Mouse (Mus musculus): Measurements from ENCODE around the gene Tmem269. TPM values are rescaled to one million over a fixed set of nuclear protein-coding genes. Genes with fewer than 3 reads are reported as not detected.

Gene Tmem269
- polyA plus RNA-seq, 1 experiment from 2014 or later: not detected

DNA sequence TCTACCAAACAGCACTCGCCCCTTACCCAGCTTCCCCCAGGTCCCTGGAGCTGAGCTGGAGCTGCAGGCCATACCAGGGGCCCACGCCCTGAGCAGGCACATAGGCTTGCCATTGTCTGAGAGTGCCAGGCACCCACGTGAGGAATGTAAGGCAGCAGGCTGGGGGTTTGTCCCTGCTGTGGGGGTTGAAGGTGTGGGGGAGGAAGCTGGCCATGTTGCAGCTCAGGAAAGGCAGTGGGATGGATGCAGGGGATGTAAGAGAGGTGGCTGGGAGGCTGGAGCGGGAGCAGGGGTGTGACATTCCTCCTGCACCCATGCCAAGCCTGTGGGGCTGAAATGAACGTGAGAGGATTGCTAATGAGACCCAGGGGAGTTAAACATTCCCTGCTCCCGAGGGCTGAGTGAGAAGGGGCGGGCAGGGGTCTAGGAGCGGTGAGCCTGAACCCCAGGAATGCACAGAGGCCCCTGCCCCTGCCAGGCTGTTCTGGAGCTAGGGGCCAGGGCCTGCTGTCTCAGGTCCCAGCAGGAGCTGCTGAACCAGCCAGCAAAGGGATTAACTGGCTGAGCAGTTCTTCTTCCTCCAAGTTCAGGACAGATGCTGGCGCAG is 36.1 kb upstream of the Tmem269 start:
- WGBS: 41% methylated on average over 9 of the region's 9 CpGs
- H3K4me1 ChIP-seq (ENCODE audit: control insufficient read depth, insufficient read depth, low read length): no peaks in the 10 kb centered on the region
- H3K36me3 ChIP-seq (ENCODE audit: control insufficient read depth, insufficient read depth, low read length): no peaks in the 10 kb centered on the region
- no peak overlapping the region for H3K9ac ChIP-seq (replicated peaks; ENCODE audit: low read depth, low read length)
- no peak for ATAC-seq (ENCODE audit: insufficient number of reproducible peaks, insufficient read depth, low FRiP score, low read depth)
- H3K4me2 ChIP-seq (replicated peaks; ENCODE audit: low read depth, low read length): no peak overlapping the region
- H3K9me3 ChIP-seq (ENCODE audit: control insufficient read depth, low read depth, low read length): no peaks in the 10 kb centered on the region
- H3K4me3 ChIP-seq (ENCODE audit: low read depth, low read length): no peak overlapping the region
- H3K27ac ChIP-seq (ENCODE audit: low read length): no peak overlapping the region
- no peaks in the 10 kb centered on the region for H3K27me3 ChIP-seq (ENCODE audit: control insufficient read depth, insufficient read depth, low read length)

DNA sequence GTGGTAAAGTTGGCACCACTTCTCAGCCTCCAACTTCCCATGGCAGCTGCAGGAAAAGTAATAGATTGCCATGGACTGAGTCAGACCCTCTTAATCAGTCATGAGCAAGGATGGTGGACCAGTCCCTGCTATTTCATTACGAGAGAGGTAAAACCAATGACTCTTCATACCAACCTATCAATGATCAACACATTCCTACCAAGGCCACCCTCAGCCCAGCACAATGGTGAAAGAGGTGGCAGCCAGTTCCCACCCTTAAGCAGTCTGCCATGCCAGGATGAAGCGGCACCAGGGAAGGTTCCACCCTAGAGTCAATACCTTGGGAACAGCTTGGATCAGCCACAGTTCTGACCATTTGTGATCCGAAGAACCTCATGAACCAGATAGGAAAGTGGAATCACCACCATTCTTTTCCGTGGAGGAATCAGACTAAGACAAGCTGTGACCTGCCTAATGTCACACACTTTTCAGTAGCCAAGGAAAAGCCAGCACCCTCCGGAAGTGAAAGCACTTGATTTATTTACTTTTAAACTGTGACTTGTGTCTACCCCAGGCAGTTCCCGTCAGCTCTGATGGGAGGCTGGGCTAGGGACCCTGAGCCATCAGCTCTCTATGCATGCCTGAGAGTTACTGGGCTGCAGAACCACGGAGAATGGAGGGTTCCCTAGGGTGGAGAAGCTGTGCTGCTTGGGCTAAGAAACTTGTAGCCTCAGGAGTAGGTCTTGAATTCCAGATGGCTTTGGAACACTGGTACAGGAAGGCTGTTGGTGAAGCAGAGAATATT is 34.2 kb upstream of the Tmem269 start:
- no peaks in the 10 kb centered on the region; the same call in 1 of the 2 replicates for H3K36me3 ChIP-seq (ENCODE audit: control insufficient read depth, insufficient read depth, low read length)
- H3K9me3 ChIP-seq (ENCODE audit: control insufficient read depth, low read depth, low read length): no peaks in the 10 kb centered on the region
- WGBS: 48% methylated on average over 7 of the region's 7 CpGs
- no peak overlapping the region for H3K4me3 ChIP-seq (ENCODE audit: low read depth, low read length)
- no peak overlapping the region for H3K27ac ChIP-seq (ENCODE audit: low read length)
- ATAC-seq (ENCODE audit: insufficient number of reproducible peaks, insufficient read depth, low FRiP score, low read depth): no peak
- H3K4me1 ChIP-seq (ENCODE audit: control insufficient read depth, insufficient read depth, low read length): no peaks in the 10 kb centered on the region
- no peak overlapping the region for H3K9ac ChIP-seq (replicated peaks; ENCODE audit: low read depth, low read length)
- no peak overlapping the region for H3K4me2 ChIP-seq (replicated peaks; ENCODE audit: low read depth, low read length)
- H3K27me3 ChIP-seq (ENCODE audit: control insufficient read depth, insufficient read depth, low read length): no peaks in the 10 kb centered on the region

DNA sequence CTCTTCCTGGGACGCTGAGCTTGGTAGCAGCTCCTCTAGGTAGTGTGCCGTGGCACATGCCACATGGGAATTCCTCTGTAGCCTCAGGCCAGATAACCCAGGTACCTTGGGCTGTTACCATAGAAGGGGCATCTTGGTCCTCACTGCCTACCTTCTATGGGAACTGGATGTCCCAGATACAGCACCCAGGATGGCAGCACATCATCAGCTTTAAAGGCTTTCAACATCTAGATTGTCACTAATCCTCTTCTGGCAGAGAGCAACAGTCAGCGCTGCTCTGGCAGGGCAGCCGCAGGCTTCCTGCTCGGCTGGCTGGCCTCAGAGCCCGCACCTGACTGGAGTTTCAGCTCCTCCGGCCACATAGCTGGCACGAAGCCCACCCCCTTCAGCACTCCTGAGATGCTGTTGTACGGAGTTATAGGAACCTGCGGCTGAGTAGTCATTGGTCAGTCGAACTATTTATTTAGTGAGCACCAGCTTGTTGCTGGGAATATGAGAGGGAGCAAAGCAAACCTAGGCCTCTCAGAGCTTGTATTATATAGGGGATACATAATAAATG is 30.5 kb upstream of the Tmem269 start:
- H3K36me3 ChIP-seq (ENCODE audit: control insufficient read depth, insufficient read depth, low read length): peaks cover 3% of the 10 kb centered on the region; the same call in 1 of the 2 replicates
- no peaks in the 10 kb centered on the region for H3K4me1 ChIP-seq (ENCODE audit: control insufficient read depth, insufficient read depth, low read length)
- no peaks in the 10 kb centered on the region for H3K9me3 ChIP-seq (ENCODE audit: control insufficient read depth, low read depth, low read length)
- no peak overlapping the region for H3K4me3 ChIP-seq (ENCODE audit: low read depth, low read length)
- H3K4me2 ChIP-seq (replicated peaks; ENCODE audit: low read depth, low read length): no peak overlapping the region
- no peak for ATAC-seq (ENCODE audit: insufficient number of reproducible peaks, insufficient read depth, low FRiP score, low read depth)
- 80% methylated on average over 11 of the region's 11 CpGs for WGBS
- H3K27me3 ChIP-seq (ENCODE audit: control insufficient read depth, insufficient read depth, low read length): no peaks in the 10 kb centered on the region
- H3K9ac ChIP-seq (replicated peaks; ENCODE audit: low read depth, low read length): no peak overlapping the region
- no peak overlapping the region for H3K27ac ChIP-seq (ENCODE audit: low read length)

DNA sequence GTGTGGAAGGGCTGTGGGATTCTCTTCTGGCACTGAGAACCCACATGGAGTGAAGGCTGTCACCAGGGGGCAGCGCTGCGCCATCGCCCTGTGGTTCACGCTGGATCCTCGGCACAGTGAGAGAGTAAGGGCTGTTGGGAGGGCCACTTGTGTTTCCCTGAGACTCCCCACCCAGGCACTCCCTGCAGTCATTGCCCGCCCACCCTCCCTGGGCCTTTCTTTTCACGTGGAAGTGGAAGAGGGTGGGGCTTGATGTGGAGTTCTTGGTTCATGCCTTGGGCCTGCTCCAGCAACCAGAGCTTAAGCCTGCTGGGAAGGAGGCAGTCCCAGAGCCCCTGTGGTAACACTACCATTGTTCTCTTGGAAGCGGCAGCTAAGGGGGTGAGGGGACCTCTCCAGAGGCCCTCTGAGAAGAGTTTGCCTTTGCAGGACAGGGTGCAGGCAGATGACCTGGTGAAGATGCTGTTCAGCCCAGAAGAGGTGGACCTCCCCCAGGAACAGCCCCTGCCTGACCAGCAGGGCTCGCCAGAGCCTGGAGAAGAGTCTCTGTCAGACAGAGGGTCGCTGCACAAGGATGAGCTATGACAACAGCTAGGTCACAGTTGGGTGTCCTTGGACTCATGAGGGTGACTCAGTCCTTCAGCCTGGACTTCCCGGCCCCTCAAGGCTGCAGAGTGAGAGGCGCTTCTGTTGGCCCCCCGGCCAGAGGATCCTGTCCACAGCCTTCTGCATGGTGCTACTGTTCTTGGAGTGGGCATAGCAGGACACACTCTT is 29.6 kb upstream of the Tmem269 start:
- WGBS: 33% methylated on average over 13 of the region's 13 CpGs
- H3K4me3 ChIP-seq (ENCODE audit: low read depth, low read length): no peak overlapping the region
- no peaks in the 10 kb centered on the region for H3K4me1 ChIP-seq (ENCODE audit: control insufficient read depth, insufficient read depth, low read length)
- no peaks in the 10 kb centered on the region for H3K27me3 ChIP-seq (ENCODE audit: control insufficient read depth, insufficient read depth, low read length)
- H3K9me3 ChIP-seq (ENCODE audit: control insufficient read depth, low read depth, low read length): no peaks in the 10 kb centered on the region
- H3K4me2 ChIP-seq (replicated peaks; ENCODE audit: low read depth, low read length): no peak overlapping the region
- H3K9ac ChIP-seq (replicated peaks; ENCODE audit: low read depth, low read length): no peak overlapping the region
- no peak overlapping the region; the same call in 1 of the 2 replicates for H3K27ac ChIP-seq (ENCODE audit: low read length)
- peak; percentile 59; the same call in 1 of the 2 replicates for ATAC-seq (ENCODE audit: insufficient number of reproducible peaks, insufficient read depth, low FRiP score, low read depth)
- peaks cover 3% of the 10 kb centered on the region; the same call in 1 of the 2 replicates for H3K36me3 ChIP-seq (ENCODE audit: control insufficient read depth, insufficient read depth, low read length)

DNA sequence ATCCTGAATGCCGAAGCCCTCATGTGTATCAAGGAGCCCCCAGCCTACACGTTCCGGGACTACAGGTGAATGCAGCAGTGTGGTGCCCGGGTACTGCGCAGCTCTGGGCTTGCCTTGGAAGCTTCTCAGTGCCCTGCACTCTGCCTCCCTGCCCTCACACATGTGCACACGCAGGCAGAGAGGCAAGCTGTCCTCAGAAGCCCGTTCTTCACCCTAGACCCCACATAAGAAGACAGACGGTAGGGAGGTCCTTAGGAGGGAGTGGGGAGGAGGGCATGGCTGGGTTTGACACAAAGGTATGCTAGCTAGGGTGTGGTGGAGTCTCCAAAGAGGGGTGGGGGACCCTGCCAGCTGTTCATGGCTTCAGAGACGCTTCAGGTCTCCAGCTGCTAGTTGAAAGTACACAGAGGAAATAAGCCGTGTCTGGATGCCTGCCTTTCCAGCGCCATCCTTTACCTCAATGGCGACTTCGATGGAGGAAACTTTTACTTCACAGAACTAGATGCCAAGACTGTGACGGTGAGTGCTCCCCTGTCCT is 28.7 kb upstream of the Tmem269 start:
- H3K4me3 ChIP-seq (ENCODE audit: low read depth, low read length): no peak overlapping the region
- 75% methylated on average over 14 of the region's 14 CpGs for WGBS
- H3K36me3 ChIP-seq (ENCODE audit: control insufficient read depth, insufficient read depth, low read length): peaks cover 10% of the 10 kb centered on the region

DNA sequence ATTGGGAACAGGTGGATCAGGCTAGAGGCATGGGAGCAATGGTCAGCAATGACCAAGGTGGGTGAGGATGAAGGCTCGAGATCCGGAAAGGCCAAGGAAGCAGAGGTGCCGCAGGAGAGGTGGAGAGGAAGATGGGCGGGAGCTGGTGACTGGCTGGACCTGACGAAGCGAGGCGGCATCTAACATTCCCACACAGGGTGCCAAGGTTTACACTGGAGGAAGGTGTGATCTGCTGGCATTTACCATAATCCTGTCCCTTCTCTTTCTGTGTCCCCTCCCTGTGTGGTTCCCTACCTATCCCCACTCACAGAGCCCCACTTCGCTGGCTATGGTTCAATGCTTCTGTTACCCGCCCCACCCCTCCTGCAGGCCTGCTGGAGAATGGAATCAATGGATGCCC is 27.9 kb upstream of the Tmem269 start:
- no peak overlapping the region for H3K4me2 ChIP-seq (replicated peaks; ENCODE audit: low read depth, low read length)
- H3K4me1 ChIP-seq (ENCODE audit: control insufficient read depth, insufficient read depth, low read length): no peaks in the 10 kb centered on the region
- no peak overlapping the region for H3K9ac ChIP-seq (replicated peaks; ENCODE audit: low read depth, low read length)
- 86% methylated on average over 9 of the region's 9 CpGs for WGBS
- peaks cover 17% of the 10 kb centered on the region for H3K36me3 ChIP-seq (ENCODE audit: control insufficient read depth, insufficient read depth, low read length)
- no peak overlapping the region for H3K4me3 ChIP-seq (ENCODE audit: low read depth, low read length)
- no peaks in the 10 kb centered on the region for H3K9me3 ChIP-seq (ENCODE audit: control insufficient read depth, low read depth, low read length)
- no peak for ATAC-seq (ENCODE audit: insufficient number of reproducible peaks, insufficient read depth, low FRiP score, low read depth)
- no peak overlapping the region for H3K27ac ChIP-seq (ENCODE audit: low read length)
- no peaks in the 10 kb centered on the region for H3K27me3 ChIP-seq (ENCODE audit: control insufficient read depth, insufficient read depth, low read length)

More for the DNA sequence above, 28.7 kb upstream of the Tmem269 start:
- no peak overlapping the region for H3K9ac ChIP-seq (replicated peaks; ENCODE audit: low read depth, low read length)
- no peak overlapping the region for H3K27ac ChIP-seq (ENCODE audit: low read length)
- ATAC-seq (ENCODE audit: insufficient number of reproducible peaks, insufficient read depth, low FRiP score, low read depth): no peak
- H3K4me1 ChIP-seq (ENCODE audit: control insufficient read depth, insufficient read depth, low read length): no peaks in the 10 kb centered on the region
- H3K9me3 ChIP-seq (ENCODE audit: control insufficient read depth, low read depth, low read length): no peaks in the 10 kb centered on the region
- H3K27me3 ChIP-seq (ENCODE audit: control insufficient read depth, insufficient read depth, low read length): no peaks in the 10 kb centered on the region
- no peak overlapping the region for H3K4me2 ChIP-seq (replicated peaks; ENCODE audit: low read depth, low read length)

DNA sequence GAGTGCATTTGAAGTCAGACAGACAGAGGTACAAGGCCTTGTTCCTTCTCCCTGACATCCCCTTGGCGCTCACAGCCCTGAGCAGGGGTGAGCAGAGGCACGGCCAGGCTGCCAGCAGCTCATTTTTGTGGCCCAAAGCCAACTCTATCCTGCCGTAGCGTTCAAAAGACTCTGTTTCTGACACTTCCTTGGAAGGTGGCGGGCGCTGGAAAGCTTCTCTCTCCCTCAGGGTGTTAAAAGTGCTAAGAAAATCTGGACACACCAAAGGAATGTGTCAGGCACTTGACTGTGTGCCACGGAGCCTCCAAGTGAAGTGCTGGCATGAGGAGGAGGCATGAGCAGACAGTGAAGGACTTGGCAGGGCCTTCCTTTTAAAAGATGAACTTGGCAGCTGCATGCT is 27.5 kb upstream of the Tmem269 start:
- peaks cover 17% of the 10 kb centered on the region for H3K36me3 ChIP-seq (ENCODE audit: control insufficient read depth, insufficient read depth, low read length)
- H3K9ac ChIP-seq (replicated peaks; ENCODE audit: low read depth, low read length): no peak overlapping the region
- H3K4me3 ChIP-seq (ENCODE audit: low read depth, low read length): no peak overlapping the region
- no peaks in the 10 kb centered on the region for H3K27me3 ChIP-seq (ENCODE audit: control insufficient read depth, insufficient read depth, low read length)
- 74% methylated on average over 7 of the region's 7 CpGs for WGBS
- H3K4me2 ChIP-seq (replicated peaks; ENCODE audit: low read depth, low read length): no peak overlapping the region
- no peaks in the 10 kb centered on the region for H3K9me3 ChIP-seq (ENCODE audit: control insufficient read depth, low read depth, low read length)
- no peaks in the 10 kb centered on the region for H3K4me1 ChIP-seq (ENCODE audit: control insufficient read depth, insufficient read depth, low read length)
- no peak overlapping the region for H3K27ac ChIP-seq (ENCODE audit: low read length)
- ATAC-seq (ENCODE audit: insufficient number of reproducible peaks, insufficient read depth, low FRiP score, low read depth): no peak

Data from stomach, embryonic 14.5 days (tissue).